Mouse (Mus musculus) telencephalon, adult 2 months (tissue): ENCODE results near the gene Vezf1.
"Not testable (repeated sequence)": the region's sequence is repeated elsewhere in the genome, so short reads cannot be mapped to it uniquely, and the experiment has no call there.

Experiments used
- DNase-seq: peaks from one replicate; pipeline ENCODE4 v3.0.0-alpha.2; 2011; ENCODE audit warnings: low read depth, low spot score

Gene Vezf1

DNA sequence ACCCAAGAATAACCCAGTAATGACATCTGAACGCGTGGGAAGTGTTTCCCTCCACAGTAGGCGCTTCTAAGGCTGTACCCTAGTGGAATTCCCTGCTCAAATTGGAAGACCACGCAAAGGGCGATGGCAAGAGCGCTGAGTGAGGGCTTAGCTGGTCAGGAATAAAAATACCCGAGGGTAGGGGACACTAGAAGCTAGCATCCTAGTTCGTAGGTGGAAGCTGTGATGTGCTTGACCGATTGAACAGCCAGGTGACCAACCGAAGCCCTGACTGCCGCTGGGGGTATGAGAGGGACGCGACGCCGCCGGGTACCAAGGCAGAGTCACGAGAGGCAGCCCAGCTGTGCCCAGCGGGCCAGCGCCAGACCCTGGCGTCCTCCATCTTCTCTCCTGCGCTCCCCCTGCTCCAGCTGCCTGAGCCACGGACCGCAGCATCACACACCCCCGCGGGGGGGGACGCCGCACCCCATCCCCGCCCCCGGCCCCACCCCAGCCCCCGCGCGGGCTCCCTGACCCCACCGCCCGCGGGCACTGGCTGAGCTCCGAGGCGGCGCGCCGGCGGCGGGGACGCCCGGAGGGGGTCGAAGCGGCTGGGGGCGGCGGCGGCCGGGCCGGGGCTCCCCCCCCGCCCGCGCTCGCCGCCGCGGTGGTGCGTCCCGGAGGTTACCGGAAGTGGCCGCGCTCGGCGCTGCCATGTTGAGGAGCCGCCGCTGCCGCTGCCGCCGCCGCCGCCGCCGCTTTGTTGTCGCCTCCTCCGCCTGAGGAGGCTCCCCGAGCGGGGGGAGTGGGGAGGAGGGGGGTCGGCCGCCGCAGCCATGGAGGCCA, at the start of gene Vezf1:
Gene Vezf1, plus strand, starts transcription at position 694 of the 825 bp plus-strand sequence.
- no peak for DNase-seq

DNA sequence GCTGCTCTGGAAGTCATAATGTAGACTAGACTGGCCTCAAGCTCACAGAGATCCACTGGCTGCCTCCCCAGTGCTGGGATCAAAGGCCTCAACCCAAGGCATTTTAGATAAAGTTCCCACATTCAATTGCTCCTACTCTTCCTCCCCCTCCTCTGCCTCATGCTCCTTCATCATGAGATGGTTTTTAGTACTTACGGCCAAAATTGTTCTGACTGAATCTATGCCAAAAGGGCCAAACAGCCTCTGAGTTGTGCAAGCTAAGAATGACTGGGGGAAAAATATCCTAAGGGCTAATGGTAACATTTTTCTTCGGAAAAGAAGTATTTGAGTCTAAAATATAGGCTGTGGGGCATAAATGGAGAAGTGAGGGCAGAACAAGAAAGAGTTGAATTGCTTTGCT, 44.1 kb upstream of the Vezf1 start:
- DNase-seq, result no peak

DNA sequence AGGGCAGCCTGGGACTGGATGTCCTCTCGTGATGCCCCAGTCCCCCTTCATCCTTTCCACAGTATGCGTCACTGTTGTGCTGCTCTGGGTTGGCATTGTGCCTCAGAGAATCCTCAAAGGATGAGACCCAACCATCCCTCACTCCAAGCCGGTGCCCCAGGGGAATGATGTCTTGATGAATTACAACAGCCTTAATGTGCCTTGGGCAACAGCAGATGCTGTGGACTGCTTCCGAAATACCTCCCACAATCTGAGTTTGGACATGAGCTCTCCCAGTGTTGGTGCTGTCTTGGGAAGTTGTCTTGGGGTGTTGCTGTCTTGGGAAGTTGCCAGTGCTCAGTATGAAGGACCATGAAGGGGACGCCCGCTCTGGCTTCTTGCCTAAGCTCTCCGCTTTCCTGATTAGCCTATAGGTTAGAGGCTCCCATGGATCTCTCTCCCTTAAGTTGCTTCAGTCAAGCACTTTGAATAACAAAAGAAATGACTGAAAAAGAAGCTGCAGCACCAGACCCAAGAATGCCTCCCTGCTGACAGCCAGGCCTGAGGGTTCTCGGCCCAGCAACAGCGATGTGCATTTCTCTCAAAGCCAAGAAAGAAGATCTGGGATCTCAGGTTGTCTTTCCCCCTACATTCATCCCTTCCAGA, 40.6 kb upstream of the Vezf1 start:
- no peak for DNase-seq

DNA sequence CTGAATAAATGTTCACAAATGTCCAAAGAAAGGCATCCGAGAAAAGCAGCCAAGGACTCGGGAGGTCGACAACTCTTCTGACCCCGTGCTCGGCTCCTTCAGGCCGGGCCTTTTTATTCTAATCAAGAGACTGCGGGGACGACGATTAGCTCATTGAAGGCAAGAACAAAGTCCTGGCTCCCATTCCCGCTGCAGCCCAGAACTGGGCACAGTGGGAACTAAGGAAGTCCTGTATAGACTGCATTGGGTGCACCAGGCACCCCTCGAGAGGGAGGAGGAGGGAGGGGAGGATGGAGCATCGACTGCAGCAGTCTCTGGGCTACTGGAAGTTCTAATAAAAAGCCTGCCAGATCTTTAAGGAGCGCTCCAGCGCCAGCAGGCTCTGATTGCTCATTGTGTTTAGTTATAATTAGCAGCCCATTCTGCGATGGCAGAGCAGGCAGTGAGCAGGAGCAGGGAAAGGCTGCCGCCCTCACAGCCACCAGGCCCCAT, 39.8 kb upstream of the Vezf1 start:
- DNase-seq, result peak; percentile 62

DNA sequence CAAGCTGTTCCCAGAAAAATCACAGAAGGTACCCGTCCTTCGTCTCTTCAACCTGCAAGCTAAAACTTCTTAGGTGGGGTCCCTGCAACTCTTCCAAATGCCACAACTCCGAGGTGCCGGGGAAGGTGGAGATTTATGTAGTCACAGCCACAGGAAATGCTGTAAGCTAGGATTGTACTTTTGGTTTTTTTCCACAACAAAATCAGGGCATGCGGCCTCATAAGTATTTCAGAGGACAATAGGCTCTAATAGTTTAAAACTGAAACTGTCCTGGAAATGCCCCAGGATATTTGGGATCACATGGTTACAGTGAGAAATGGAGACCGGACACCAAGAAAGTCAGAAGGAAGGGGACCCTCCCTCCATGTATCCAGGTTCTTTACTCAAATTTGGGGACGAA, 37.9 kb upstream of the Vezf1 start:
- DNase-seq, result no peak

DNA sequence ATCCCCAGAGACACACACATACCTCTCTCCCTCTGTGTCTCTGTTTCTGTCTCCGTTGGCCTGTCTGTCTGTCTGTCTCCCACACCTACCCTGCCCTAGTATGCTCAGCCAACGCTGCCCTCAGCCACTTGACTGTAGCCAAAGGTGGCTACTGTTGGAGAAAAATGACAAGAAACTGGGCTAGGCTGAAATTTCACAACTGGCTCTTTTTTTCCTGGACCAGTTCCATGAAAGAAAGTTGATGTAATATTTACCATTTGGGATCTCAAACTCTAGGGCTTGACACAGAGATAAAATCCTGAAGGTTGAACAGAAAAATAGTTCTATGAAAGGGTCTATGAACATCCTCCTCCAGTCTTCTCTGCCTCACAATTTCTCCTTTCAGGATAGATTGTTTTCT, 37.2 kb upstream of the Vezf1 start:
- no peak for DNase-seq

DNA sequence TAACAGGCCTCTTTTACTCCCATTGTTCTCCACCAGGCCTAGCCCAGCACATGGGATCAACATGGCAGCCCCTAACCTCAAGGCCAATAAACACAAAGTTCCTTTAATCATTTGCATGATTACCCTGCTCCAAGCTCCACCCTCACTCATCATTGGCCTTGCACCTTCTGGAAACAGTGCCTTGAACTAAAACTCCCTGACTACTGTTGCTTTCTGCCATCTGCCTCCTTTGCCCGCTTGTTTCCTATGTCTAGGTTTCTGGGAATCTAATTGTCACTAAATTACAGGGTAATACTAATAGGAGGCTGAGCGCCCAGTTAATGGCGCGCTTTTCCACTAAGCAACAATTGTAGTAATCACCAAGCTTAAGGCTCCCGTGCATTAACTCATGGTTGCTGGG, 36.3 kb upstream of the Vezf1 start:
- no peak for DNase-seq

DNA sequence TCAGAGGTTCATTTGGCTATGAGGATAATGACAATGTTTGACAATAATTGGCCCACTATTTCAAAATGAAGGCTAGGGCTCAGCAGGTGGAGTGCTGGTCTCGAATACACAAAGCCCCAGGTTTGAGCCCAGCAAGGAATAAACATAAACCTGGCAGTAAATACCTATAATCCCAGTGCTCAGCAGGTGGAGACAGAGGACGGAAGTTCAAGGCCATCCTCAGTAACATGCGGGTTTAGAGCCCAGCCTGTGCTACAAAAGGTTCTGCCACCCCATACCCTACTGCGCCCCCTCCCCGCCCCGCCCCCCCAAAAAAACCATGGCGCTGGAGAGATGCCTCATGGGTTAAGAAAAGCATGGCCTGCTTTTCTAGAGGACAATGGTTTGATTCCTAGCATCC, 32.1 kb upstream of the Vezf1 start:
- DNase-seq, result no peak

DNA sequence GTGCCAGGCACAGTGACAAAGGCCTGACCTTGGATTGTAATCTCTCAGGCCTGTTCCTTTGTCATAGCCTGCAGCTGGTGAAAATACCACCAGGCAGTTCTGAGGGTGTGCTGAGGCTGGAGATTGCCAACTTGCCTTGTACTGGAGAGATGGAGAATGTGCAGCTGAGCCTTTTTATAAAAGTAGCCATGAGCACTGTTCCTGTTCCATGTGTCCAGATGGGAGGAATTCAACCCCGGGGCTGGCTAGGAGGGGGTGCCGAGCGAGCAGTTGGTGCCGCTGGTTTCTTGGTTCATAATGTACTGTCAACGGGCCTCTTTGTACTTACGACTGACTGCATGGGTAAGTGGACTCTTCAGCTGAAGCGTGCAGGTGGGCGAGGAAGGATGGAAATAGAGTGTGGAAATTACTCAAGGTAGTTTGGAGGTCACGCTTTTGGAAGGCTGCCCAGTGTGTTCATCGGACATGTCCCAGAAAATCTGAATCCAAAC, 31.3 kb upstream of the Vezf1 start:
- DNase-seq, result no peak

DNA sequence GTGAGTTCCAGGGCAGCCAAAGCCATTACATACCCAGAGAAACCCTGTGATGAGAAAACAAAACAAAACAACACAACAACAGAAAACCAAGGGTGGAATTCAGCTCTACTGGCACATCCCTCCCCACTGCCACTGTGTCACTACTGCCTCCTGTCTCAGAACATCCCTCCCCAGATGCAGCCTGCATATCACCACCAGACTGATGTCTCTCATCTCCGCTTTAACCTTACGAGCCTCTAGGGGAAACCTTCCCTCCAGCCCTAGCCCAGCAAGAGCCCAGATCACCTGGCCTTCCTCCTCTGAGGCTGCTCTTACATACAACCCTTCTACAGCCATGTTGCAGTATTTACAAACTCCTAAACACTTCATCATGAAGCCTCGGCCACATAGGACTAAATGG, 30.7 kb upstream of the Vezf1 start:
- DNase-seq, result no peak

DNA sequence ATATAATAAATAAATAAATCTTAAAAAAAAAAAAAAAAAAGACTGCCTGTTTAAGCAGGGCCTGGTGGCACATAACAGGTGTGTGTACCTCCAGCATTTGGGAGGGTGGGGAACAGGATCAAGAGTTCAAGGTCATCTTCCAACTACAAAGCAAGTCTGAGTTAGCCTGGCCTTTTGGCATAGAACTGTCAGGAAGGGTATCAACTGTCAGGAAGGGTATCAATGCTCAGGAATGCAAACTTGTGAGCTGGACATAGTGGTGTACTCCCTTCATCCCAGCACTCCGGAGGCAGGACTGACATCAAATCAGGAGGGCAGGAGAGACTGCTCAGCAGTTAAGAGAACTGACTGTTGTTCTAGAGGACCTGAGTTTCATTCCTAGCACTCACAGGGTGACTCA, 29.0 kb upstream of the Vezf1 start:
- DNase-seq, result no peak

DNA sequence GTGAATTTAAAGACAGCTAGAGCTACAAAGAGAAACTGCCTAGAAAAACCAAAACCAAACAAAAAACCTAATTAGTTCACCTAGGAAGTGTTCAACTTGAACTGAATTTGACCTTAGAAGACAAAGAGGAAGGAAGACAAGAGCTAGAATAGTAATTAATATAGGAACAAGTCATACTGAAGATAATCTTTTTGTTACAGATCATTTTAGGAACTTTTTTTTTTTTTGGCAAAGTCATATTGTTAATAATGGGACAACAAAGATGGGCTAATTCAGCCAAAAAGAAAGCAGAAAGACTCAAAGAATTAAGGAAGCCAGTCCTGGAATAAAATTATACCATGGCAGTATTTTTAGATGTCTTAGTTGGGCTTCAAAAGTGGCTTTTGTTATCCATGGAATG, 23.8 kb upstream of the Vezf1 start:
- DNase-seq, result no peak

DNA sequence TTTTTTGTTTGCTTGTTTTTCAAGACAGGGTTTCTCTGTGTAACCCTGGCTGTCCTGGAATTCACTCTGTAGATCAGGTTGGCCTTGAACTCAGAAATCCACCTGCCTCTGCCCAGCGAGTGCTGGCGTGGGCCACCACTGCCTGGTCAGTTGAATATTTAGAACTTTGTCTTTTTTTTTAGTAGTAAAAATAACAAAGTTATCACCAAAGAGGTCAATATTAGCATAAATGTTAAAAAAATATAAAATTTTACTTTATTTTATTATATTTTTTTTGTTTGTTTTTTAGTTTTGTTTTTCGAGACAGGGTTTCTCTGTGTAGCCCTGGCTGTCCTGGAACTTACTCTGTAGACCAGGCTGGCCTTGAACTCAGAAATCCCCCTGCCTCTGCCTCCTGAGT, 22.9 kb upstream of the Vezf1 start:
- not testable (repeated sequence) for DNase-seq

DNA sequence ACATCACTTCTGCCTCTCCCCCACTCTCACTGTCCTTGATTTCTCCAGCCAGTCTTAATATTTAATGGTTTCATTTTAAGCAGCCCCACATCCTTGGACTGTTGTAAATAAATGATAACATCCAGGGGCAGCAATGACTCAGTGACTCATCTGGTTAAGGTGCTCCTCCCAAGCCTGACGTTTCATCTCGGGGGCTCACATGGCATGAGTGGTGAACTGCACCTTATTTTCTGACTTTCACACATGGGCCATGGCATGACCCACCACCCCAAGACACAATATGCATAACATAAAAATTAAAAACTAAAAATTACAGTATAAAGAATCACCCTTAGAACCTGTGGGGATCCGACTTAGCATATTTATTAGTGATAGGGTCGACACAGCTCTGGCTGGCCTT, 22.2 kb upstream of the Vezf1 start:
- DNase-seq, result no peak

DNA sequence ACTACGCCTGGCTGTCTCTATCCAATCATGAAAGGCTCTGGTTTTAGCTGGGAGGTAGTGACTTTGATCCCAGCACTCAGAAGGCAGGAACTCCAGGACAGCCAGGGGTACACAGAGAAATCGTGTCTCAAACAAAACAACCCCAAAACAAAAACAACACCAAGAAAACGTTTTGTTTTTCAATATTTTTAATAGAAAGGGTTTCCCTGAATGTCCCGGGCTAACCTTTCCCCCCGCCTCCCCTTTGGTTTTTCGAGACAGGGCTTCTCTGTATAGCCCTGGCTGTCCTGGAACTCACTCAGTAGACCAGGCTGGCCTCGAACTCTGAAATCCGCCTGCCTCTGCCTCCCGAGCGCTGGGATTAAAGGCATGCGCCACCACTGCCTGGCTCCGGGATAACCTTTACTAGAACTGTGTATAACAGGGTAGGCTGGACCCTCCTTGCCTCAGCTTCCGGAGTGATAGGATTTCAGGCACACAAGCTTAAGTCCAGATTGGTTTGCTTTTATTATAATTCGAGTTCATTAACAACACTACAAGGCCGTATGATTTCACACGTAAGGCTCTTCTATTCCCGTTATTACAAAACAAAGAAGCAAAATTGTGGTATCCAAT, 21.6 kb upstream of the Vezf1 start:
- DNase-seq, result no peak

DNA sequence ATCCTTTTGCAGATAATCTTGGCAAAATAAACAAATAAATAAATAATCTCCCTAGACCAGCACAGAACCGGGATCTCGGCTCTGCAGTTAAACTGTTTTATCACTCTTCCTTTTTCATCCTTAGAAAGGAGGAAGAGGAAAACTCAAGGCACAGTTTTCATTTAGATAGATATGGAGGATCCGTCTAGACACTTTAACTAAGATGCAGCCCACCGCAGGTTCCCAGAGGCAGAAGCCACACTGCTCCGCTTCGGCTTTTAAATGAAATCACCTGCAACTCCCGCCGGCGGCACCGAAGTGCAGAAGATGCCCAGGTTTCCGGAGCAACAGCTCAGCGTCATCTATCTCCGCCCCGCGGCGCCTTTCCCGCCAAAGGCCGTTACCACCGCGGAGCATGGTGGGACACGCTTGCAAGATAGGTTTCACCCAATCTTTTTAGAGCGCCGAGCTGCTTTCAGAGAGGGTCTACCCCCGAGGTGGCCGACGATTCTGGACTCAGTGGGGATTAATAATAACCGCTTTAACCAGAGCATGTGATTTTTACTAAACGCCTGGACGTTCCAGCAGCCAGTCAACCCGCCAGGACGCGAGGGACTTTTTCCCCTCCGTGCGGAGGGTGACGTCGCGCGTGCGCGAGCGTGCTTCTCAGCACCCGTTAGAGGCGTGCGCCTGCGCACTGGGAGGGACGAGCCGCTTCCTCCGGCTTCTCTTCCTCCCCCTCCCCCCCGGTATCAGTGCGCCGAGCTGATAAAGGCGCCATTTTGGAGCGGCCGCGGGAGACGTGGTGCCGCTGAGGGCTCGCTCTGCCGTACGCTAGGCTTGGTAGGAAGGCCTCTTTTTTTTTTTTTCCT, 20.9 kb upstream of the Vezf1 start, which contains the start of gene Srsf1:
Gene Srsf1, plus strand, starts transcription at position 430 of the 851 bp plus-strand sequence.
- DNase-seq, result peak; percentile 97

DNA sequence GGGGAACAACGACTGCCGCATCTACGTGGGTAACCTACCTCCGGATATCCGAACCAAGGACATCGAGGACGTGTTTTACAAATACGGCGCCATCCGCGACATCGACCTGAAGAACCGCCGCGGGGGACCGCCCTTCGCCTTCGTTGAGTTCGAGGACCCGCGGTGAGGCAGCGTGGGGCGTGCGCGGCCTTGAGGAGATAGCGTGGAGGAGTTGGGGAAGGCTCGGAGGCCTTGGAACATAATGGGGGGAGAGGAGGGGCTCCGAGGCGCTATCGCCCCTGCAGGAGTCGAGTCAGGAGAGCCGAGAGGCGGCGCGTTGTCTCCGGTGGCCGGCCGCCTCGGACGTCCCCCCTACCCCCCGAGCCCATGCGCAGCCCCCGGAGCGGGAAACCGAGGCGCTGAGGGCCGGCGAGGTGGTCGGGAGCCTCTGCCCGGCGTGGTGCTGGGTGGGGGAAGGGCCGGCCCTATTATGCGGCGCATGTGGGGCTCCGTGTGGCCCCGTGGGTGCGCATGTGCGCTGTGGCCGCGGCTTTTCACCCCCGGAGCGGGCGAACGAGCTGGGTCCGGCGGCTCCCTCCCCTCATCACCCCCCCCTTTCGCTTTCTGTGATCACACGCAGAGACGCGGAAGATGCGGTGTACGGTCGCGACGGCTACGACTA, 20.1 kb upstream of the Vezf1 start:
- DNase-seq, result peak; percentile 26

DNA sequence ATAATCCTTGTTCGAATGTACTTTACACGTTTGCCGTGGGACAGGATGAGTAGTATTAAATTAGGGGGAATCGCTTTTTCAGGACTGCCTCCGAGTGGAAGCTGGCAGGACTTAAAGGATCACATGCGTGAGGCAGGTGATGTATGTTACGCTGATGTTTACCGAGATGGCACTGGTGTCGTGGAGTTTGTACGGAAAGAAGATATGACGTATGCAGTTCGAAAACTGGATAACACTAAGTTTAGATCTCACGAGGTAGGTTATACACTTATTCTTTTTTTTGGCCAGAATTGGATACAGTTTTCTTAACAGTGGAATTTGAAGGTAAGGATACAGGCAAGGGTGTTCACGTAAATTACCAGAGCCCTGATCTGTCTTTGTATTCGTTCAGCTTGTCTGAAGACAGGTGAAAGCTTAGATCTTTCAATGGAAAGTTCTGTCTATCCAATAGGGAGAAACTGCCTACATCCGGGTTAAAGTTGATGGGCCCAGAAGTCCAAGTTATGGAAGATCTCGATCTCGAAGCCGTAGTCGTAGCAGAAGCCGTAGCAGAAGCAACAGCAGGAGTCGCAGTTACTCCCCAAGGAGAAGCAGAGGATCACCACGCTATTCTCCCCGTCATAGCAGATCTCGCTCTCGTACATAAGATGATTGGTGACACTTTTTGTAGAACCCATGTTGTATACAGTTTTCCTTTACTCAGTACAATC, 19.0 kb upstream of the Vezf1 start:
- DNase-seq, result no peak

DNA sequence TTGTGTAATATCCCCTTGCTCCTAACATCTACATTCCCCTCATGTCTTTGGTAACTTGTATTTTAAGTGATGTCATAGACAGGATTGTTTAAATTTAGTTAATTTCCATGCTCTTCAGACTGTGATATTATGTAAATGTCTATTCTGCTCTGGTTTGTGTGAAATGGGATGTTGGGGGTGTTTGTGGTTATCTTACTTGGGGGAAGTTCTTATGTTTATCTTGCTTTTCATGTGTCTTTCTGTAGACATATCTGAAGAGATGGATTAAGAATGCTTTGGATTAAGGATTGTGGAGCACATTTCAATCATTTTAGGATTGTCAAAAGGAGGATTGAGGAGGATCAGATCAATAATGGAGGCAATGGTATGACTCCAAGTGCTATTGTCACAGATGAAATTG, 18.3 kb upstream of the Vezf1 start:
- no peak for DNase-seq

DNA sequence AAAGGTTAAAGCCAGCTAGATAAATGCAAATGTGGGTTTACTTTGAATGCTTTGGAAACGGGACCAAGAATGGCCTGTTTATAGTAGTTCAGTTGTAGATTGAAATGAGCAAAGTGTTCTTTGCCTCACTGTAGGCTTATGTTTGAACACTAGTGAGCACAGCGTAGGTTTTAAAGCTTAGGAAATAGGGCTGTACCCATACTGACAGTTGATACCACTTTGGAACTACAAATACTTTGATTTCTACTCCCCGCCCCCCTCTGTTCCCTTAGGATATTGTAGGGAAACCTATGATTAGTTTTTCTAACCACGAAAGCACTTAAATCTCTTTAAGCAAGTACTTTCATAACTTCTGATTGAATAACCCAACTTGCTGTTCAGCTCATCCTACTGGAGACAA, 15.4 kb upstream of the Vezf1 start:
- no peak for DNase-seq
